Mouse (Mus musculus): ENCODE data around the gene Apoc1.
"Not testable (repeated sequence)": the region's sequence is repeated elsewhere in the genome, so short reads cannot be mapped to it uniquely, and the experiment has no call there.

Apoc1 gene

GRCm38 (mm10) chr7:19705271-19705670 is 12.8 kb upstream of the Apoc1 start:
- no peak for DNase-seq (ENCODE audit: low spot score)

DNA sequence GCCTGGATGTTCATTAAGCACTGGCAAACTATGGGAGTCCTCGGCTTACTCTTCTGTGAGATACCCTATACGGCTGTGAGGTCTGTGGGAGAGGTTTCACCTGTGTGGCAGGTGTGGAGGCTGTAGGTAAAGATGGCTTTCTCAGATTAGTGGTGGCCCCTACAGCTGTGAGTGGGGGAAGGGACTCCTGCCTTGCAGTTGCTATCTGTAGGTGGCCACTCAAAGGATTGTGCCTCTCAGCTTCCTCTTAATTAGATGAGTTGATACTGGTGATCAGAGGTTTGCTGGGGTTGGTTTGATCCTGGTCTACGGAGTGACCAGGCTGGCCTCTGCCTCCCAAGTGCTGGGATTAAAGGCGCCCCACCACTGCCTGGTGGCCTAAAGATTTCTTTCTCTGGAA is 12.0 kb upstream of the Apoc1 start:
- no peak for DNase-seq (ENCODE audit: low spot score)

DNA sequence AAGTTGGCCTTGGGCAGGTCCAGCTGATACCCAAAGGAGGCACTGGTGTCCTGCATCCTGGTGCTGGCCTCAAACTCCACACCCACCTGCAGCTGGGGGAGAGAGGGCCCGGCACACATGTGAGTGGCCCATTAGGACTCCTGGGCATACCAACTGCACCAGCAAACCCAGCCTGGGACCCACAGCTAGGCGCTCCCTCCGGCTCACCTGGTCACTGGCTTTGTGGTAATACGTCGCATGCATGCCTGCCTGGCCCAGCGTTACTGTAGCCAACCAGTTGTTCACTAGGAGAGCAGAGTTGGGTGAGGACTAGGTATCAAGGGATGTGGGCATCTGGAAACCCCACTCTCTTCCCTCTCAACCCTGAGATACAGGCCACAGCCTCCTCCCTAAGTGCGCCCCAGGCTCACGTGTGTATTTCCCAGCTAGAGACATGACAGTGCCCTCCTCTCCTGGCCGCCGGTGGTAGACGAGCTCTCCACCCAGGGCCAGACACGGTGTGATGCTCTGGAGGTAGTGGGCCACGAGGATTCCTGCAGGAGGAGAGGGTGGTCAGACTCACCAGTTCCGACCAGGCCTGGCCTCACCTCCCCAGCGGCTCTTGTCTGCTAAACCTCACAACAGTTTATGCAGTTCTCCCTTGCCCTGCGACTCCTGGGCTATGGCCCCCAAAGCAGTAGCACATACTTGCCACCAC is 10.5 kb upstream of the Apoc1 start:
- DNase-seq (ENCODE audit: low spot score): no peak

- peak; percentile 86 for DNase-seq (ENCODE audit: low spot score)
Measured at GRCm38 (mm10) chr7:19701069-19701761, 8.8 kb upstream of the Apoc1 start.

DNA sequence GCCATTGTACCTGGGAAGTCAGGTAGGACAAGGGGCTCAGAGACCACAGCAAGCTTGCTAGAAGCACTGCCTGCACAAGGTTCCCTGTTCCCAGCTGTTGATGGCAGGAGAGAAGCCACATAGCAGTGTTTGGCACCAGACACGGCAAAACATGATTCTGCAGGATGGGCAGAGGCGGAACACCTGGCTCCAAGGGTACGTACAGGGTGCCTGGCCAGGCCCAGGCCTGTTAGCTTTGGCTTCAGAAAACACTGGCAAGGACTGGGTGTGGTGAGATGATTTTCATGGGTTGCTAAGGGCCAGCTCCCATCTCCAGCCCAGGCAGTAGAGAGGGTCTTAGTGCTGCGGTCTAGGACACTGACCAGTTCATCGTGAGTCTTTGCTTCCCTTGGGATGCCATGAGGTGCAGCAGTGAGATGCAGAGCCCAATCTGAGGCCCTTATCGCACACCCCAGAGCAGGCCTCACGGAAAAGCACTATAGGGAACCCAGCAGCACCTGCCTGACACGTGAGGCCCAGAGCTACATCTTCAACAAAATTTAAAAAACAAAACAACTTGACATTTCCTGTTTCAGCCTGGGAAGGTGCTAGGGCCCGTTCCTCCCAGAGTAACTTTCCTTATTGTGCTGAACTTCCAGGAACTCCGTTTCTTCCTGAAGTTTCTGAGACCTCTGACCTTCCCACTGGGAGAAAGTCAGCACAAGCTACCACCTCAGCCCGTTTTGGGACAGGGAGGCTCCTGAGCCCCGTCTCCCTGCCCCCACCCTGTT is 8.0 kb upstream of the Apoc1 start:
- no peak for DNase-seq (ENCODE audit: low spot score)

- no peak for DNase-seq (ENCODE audit: low spot score)
Measured at GRCm38 (mm10) chr7:19699827-19700148, 7.3 kb upstream of the Apoc1 start.

DNA sequence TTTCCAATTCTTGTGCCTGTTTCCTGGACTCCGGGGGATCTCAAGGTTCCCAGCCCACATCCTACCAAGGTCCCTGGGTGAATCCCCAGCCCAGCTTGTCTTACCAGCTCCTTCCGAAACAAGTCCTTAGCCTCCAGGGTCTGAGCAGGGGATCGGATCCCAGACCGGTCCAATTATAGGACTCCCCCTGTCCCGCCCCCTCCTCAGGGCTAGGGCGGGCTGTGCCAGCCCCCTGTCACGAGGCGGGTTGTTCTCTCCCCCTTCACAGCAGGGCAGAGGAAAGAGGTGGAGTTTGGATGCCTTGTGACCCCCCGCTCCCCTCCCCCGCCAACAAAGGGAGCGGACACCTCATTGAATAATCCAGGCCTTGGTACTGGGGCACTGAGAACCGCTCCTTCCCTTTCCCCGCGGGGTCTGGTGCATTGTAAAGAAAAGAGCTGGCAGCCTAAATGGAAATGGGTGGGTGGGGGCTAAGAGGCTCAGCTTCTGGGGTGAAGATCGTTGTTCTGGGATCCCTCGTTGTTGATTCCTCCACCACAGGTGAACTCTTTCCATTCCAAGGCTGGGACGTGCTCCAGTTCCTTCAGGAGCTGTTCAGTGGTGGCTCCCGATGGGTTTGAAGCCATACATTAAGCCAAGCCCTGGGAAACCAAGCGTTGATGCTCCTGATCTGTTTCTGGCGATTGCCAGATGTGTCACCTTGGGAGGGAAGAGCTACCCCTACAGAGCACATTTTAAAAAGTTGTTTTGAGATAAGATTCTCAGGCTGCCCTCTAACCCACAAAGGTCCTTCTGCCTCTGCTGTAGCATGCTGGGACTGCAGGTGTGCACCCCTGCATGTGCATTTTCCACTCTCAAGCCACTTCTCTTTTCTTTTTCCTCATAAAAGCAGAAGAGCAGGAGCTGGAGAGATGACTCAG is 6.7 kb upstream of the Apoc1 start, which contains the start of gene Apoe:
Apoe (minus strand) TSS at position 282 of the 920 bp plus-strand sequence.
- DNase-seq (ENCODE audit: low spot score): peak; percentile 56

- DNase-seq (ENCODE audit: low spot score): peak; percentile 41
Measured at GRCm38 (mm10) chr7:19697949-19698906, 5.8 kb upstream of the Apoc1 start.

DNA sequence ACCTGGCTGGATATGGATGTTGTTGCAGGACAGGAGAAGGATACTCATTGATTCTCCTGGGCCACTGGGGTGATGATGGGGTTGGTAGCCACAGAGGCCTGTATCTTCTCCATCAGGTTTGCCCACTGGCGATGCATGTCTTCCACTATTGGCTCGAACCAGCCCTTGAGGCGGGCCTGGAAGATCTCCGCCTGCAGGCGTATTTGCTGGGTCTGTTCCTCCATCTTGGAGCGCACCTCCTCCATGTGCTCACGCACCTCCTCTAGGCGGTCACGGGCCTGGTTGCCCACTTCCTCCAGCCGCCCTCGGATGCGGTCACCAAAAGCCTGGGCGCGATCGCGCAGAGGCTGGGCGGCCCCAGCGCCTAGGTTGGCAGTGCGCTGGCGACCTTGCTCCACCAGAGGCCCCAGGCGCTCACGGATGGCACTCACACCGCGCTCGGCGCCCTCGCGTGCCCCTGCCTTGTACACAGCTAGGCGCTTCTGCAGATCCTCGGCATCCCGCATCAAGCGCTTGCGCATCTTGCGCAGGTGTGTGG is 3.9 kb upstream of the Apoc1 start:
- DNase-seq (ENCODE audit: low spot score): no peak

GRCm38 (mm10) chr7:19695881-19696280 is 3.4 kb upstream of the Apoc1 start:
- no peak for DNase-seq (ENCODE audit: low spot score)

DNA sequence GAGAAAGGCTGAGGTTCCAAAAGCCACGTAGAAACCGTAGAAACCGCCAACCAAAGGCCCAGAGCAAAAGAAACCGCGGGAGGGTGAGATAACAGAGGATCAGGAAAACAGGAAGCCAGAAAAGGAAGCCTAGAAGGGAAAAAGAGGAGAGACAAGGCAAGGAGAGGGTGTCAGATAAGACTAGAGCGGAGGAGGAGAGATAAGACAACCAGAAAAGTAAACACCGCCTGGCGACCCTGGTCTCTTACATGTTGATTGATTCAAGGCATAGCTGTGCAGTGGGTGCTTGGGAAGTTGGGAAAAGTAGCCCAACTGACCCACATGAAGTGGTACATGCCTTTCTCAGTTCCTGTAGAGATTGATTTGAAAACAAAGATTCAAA is 2.7 kb upstream of the Apoc1 start:
- DNase-seq (ENCODE audit: low spot score): no peak

DNA sequence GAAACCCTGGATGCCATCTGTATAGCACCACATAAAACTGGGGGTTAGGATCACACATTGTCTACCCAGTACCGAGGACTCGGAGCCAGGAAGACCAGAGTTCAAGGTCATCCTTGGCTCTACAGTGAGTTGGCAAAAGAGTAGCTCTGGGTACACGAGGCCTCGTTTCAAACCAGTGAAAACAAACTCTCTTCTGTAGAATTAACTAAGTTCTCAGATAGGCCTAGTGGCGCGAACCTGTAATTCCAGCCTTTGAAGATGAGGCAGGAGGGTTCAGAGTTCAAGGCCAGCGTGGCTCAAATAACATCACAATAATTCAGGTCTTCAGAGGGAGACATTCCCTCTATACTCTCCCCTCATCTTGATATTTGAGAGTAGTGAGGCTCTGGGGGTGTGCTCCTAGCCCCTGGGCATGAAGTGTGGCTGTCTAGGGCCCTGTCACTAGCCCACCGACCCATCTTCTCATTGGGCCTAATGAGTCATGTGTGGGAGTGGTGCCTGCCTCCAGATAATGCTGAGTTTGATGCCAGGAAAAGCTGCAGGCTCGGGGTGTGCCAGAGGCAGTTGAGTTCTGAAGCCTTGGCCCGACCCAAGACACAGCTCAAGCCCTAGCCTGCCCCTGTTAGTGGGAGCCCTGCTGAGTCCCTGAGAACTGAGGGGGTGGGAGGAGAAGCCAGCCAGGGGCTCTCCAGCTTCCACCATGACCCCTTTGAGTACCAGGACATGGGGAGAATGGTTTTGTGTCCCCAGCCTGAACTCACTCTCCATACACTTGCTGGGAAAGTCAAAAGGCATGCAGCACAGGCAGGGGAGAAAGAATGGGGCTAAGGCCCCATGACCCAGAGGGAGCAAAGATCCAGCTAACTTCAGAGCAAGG is 2.1 kb upstream of the Apoc1 start:
- no peak for DNase-seq (ENCODE audit: low spot score)

DNA sequence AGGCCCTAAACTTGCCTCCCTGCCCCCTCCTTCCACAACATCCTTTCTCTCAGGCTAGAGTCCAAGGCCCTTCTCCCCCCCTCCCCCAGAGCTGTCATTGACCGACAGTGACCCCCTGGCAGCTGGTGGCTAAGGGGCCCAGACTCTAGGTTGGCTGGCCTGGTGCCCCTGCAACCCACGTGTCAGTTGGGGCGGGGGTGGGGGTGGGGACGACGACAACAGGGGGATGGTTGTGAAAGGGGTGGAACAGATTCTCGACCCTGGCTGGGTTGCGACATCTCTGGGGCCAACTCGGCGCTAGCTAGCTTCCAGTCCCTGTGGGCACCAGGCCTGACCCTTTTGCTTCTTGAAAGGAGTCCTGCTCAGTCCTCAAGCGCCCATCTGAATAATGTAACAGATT is 961 bp upstream of the Apoc1 start:
- DNase-seq (ENCODE audit: low spot score): no peak

GRCm38 (mm10) chr7:19691434-19691833 is 1.0 kb downstream of the Apoc1 start:
- no peak for DNase-seq (ENCODE audit: low spot score)

- no peak for DNase-seq (ENCODE audit: low spot score)
Measured at GRCm38 (mm10) chr7:19690845-19691244, 1.6 kb downstream of the Apoc1 start.

- no peak for DNase-seq (ENCODE audit: low spot score)
Measured at GRCm38 (mm10) chr7:19688611-19689010, 3.8 kb downstream of the Apoc1 start.

DNA sequence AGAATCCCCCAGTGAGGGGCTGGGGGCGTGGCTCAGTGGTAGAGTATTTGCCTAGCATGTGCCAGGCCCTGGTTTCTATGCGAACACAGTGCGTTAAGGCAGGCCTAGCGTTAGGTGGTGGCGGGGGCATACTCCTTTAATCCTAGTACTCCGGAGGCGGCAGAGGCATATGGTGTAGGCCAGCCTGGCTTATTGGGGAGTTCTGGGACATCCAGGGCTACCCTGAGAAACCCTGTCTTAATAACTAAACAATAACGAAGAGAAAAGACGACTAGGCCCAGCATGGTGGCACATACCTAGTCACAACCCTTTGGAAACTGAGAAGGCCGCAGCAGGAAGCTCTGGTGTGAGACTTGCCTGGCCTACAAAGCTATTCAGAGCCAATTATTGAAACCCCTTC is 4.4 kb downstream of the Apoc1 start:
- no peak for DNase-seq (ENCODE audit: low spot score)

- DNase-seq (ENCODE audit: low spot score): not testable (repeated sequence)
Measured at GRCm38 (mm10) chr7:19686927-19687583, 5.4 kb downstream of the Apoc1 start.

- DNase-seq (ENCODE audit: low spot score): no peak
Measured at GRCm38 (mm10) chr7:19686521-19686920, 5.9 kb downstream of the Apoc1 start.

Data from embryo, embryonic 10 days (tissue).